Mouse (Mus musculus) heart, adult 2 months (tissue): Measurements from ENCODE around the gene Rpn2. TPM values are rescaled to one million over a fixed set of nuclear protein-coding genes. Genes with fewer than 3 reads are reported as not detected.

ENCODE experiments used
- DNase-seq, 2 experiments: peaks; one replicate each; pipeline ENCODE4 v3.0.0; 2021
- H3K27ac ChIP-seq: fragments of 200-600 bp; 2 replicates; pipeline ENCODE4 v1.8.1; 2022
- H3K27me3 ChIP-seq: fragments of 200-500 bp; 2 replicates; pipeline ENCODE4 v1.6.1; 2012; ENCODE audit warnings: mild to moderate bottlenecking, low read length, inconsistent platforms, mixed read lengths; ENCODE audit not compliant: control insufficient read depth, insufficient read depth
- H3K36me3 ChIP-seq: fragments of 200-500 bp; 2 replicates; pipeline ENCODE4 v1.6.1; 2012; ENCODE audit warnings: low read length, inconsistent platforms; ENCODE audit not compliant: control insufficient read depth, insufficient read depth
- H3K4me1 ChIP-seq: fragments of 200-500 bp; 2 replicates; pipeline ENCODE4 v1.6.1; 2011; ENCODE audit warnings: low read length; ENCODE audit not compliant: control insufficient read depth, insufficient read depth
- H3K4me3 ChIP-seq: fragments of 200-600 bp; 2 replicates; pipeline ENCODE4 v1.8.1; 2022
- H3K79me2 ChIP-seq: fragments of 200-500 bp; replicated peaks from 2 replicates; pipeline ENCODE4 v1.6.1; 2012; ENCODE audit warnings: mild to moderate bottlenecking, inconsistent platforms, low read length, moderate library complexity, mixed read lengths; ENCODE audit not compliant: control insufficient read depth, insufficient read depth
- H3K9ac ChIP-seq: fragments of 200-500 bp; 2 replicates; pipeline ENCODE4 v1.6.1; 2012; ENCODE audit warnings: low read depth, mild to moderate bottlenecking, control low read depth, inconsistent platforms, low read length, mixed read lengths
- CTCF ChIP-seq: fragments of 200-600 bp; IDR thresholded peaks from 2 replicates; pipeline ENCODE4 v1.8.1; 2022; ENCODE audit warnings: antibody characterized with exemption, mild to moderate bottlenecking, moderate library complexity
- EP300 ChIP-seq: fragments of 200-500 bp; IDR thresholded peaks from 2 replicates; pipeline ENCODE4 v1.6.1; 2011; ENCODE audit warnings: low read depth, low read length, control low read depth; ENCODE audit not compliant: insufficient read depth
- POLR2A ChIP-seq: fragments of 200-500 bp; IDR thresholded peaks from 2 replicates; pipeline ENCODE4 v1.6.1; 2011; ENCODE audit warnings: mild to moderate bottlenecking, low read depth, low read length, control low read depth; ENCODE audit not compliant: insufficient read depth
- WGBS: fragments of 180-500 bp; shearing (Covaris S2); methylation state at CpG from one replicate; pipeline ENCODE4 v1.1.7; 2018; 5-methylcytosine and 5-hydroxymethylcytosine counted together
- intact Hi-C: fragments of 180-260 bp; cut with DNase I; formaldehyde crosslinking; loops from one replicate; pipeline ENCODE4 v1.15.1; 2025
- polyA plus RNA-seq: library from polyadenylated mRNA; depleted of rRNA; stranded (reverse); fragments of >200 nt; gene quantifications from 2 replicates; pipeline ENCODE4 v1.2.3, GENCODE M21; 2012
- total RNA-seq, 2 experiments: library from RNA; stranded (reverse); gene quantifications; 2 replicates each; pipeline ENCODE4 v1.2.3; 2021

Rpn2 gene
- total and polyA plus RNA-seq, 3 experiments, result 95.1 to 102 (median 97.5) TPM

DNA sequence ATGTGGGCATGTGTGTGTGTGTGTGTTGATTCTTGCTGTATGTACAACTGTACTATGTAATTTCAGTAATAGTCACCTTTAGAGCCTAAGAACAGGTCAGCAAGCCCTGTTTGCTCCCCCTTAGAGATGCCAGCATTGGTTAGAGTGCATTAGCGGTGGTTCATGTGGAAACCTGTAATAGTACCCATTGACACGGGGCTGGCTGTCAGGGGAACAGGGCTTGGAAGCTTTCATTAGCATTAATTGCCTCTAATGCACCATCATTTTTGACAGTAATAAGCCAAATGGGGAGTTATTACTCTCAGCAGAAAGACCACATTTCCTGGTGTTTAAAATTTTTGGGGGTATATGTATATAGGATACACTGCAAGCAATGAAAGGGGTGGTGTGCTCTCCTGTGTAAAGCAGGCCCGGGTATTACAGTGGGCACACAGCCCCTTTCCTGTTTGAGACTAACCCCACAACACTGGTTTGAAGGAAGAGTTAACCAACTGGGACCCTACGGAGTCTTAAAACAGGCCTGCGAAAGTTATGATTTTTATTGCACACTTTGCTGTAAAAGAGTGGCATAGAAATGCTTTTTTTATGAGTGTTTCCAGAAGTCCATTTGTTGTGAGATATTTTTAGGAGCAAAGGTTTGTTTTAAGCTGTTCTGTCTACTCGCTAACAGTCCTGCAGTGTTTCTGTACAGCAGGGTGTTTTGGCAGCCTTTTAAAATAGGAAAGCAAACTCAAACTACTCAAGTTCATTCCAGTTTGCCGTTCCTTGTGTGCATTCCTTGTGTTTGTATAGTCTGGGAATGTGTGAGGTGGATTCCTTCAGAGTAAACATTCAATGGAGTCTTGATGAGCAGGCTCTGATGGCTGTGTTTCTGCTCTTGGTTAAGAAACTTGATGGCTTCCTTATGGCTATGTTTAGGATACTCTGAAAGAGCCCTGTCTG, 27.5 kb downstream of the Rpn2 start:
- Histone ChIP-seq H3K27ac (no peak overlapping the region), H3K4me1 (no peaks in the 10 kb centered on the region), H3K79me2 (no peaks in the 10 kb centered on the region), H3K9ac (no peak overlapping the region), H3K36me3 (no peaks in the 10 kb centered on the region), H3K27me3 (no peaks in the 10 kb centered on the region), H3K4me3 (no peak overlapping the region)
- 85% methylated on average over 7 of the region's 7 CpGs for WGBS
- no peak for TF ChIP-seq CTCF
- TF ChIP-seq EP300, result no peak
- TF ChIP-seq POLR2A, result no peak
- intact Hi-C loops, result no loop called here
- DNase-seq, result no peak

- H3K9ac ChIP-seq, result no peak overlapping the region
- no peak overlapping the region for H3K27ac ChIP-seq
- H3K27me3 ChIP-seq, result no peaks in the 10 kb centered on the region
- H3K79me2 ChIP-seq, result no peaks in the 10 kb centered on the region
- no peaks in the 10 kb centered on the region for H3K36me3 ChIP-seq
- H3K4me3 ChIP-seq, result no peak overlapping the region
- intact Hi-C loops, result no loop called here
- no peak for DNase-seq
- 75% methylated on average over 4 of the region's 4 CpGs for WGBS
- no peak for TF ChIP-seq POLR2A
- no peak for TF ChIP-seq CTCF
- no peak for TF ChIP-seq EP300
- H3K4me1 ChIP-seq, result no peaks in the 10 kb centered on the region
Measured at GRCm38 (mm10) chr2:157307715-157308265, 29.0 kb downstream of the Rpn2 start.

- no peaks in the 10 kb centered on the region for H3K36me3 ChIP-seq
- H3K79me2 ChIP-seq, result no peaks in the 10 kb centered on the region
- no peak overlapping the region for H3K4me3 ChIP-seq
- no peaks in the 10 kb centered on the region for H3K4me1 ChIP-seq
- intact Hi-C loops, result no loop called here
- no peak overlapping the region for H3K9ac ChIP-seq
- WGBS, result 67% methylated on average over 2 of the region's 2 CpGs
- TF ChIP-seq POLR2A (no peak), CTCF (no peak), EP300 (no peak)
- H3K27ac ChIP-seq, result no peak overlapping the region
- no peaks in the 10 kb centered on the region for H3K27me3 ChIP-seq
- DNase-seq, result no peak
Measured at GRCm38 (mm10) chr2:157308273-157308917, 29.6 kb downstream of the Rpn2 start.

DNA sequence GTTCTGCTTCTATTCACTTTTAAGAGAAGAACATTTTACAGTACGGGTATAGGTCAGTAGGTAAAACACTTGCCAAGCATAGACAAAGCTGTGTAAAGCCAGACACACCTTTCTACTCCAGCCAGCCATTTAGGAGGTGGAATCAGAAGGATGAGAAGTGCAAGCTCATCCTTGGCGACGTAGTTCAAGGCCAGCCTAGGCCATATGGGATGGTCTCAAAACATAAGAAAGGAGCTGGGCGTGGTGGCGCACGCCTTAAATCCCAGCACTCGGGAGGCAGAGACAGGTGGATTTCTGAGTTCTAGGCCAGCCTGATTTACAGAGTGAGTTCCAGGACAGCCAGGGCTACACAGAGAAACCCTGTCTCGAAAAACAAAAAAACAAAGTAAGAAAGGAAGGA, 30.8 kb downstream of the Rpn2 start:
- DNase-seq, result no peak
- no peak overlapping the region for H3K9ac ChIP-seq
- no peak for TF ChIP-seq POLR2A
- TF ChIP-seq EP300, result no peak
- TF ChIP-seq CTCF, result no peak
- H3K27ac ChIP-seq, result no peak overlapping the region
- 97% methylated on average over 8 of the region's 8 CpGs for WGBS
- no peaks in the 10 kb centered on the region for H3K4me1 ChIP-seq
- H3K79me2 ChIP-seq, result no peaks in the 10 kb centered on the region
- no peaks in the 10 kb centered on the region for H3K36me3 ChIP-seq
- no peak overlapping the region for H3K4me3 ChIP-seq
- intact Hi-C loops, result no loop called here
- no peaks in the 10 kb centered on the region for H3K27me3 ChIP-seq

DNA sequence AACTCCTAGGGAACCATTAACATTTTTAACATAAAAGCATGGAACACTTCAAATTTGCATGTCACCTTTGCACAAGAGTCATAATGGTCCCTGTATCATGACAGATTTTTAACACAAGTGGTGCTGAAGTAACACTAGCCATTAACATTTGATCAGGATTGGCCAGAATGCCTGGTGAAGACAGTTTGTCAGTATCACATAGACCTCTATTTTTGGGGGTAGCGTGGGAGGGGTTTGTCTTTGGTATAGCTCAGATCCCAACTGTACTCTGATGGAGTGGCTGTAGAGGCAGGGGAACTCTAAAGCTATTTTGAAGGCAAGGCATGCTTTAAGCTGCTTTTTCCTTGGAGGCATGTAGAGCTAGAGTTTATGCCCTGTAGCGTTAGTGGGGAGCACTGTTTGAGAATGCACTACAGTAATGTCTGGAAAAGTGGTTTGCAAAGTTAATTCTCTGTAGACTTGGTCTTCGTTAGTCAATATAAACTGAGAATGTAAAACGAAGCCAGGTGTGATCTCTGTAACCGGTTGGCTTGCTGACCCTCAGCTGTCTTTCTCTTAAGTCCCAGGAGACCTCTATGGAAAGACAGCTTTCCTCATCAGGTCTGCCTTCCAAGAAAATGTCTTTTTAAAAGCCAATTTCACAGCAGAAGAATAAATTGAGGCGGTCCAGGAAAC, 32.3 kb downstream of the Rpn2 start:
- H3K27me3 ChIP-seq, result no peaks in the 10 kb centered on the region
- no peak overlapping the region for H3K27ac ChIP-seq
- H3K4me1 ChIP-seq, result no peaks in the 10 kb centered on the region
- H3K4me3 ChIP-seq, result no peak overlapping the region
- intact Hi-C loops, result no loop called here
- WGBS, result 85% methylated on average over 6 of the region's 6 CpGs
- DNase-seq, result no peak
- H3K9ac ChIP-seq, result no peak overlapping the region
- TF ChIP-seq POLR2A, result no peak
- TF ChIP-seq CTCF, result no peak
- no peak for TF ChIP-seq EP300
- H3K79me2 ChIP-seq, result no peaks in the 10 kb centered on the region
- no peaks in the 10 kb centered on the region for H3K36me3 ChIP-seq
